Mouse (Mus musculus) liver, embryonic 15.5 days (tissue): ENCODE measurements around the gene Zfp69. TPM values are rescaled to one million over a fixed set of nuclear protein-coding genes. Genes with fewer than 3 reads are reported as not detected.

Source experiments
- ATAC-seq: fragments of 200-750 bp; cut with Nextera tagmentation; 2 replicates; pipeline ENCODE4 v1.8.0; 2017; ENCODE audit warnings: moderate number of reproducible peaks, mild to moderate bottlenecking, moderate library complexity; ENCODE audit not compliant: insufficient read depth
- H3K27ac ChIP-seq: fragments of 300-500 bp; sonication (generic); replicated peaks from 2 replicates; pipeline ENCODE4 v1.5.1; 2015; ENCODE audit warnings: mild to moderate bottlenecking, inconsistent platforms
- H3K27me3 ChIP-seq: fragments of 300-500 bp; sonication (generic); 2 replicates; pipeline ENCODE4 v1.6.1; 2015; ENCODE audit warnings: mild to moderate bottlenecking, inconsistent platforms
- H3K36me3 ChIP-seq: fragments of 300-500 bp; sonication (generic); replicated peaks from 2 replicates; pipeline ENCODE4 v1.6.1; 2015; ENCODE audit warnings: moderate library complexity, mild to moderate bottlenecking, inconsistent platforms
- H3K4me1 ChIP-seq: fragments of 300-500 bp; sonication (generic); replicated peaks from 2 replicates; pipeline ENCODE4 v1.6.1; 2015; ENCODE audit warnings: inconsistent platforms
- H3K4me2 ChIP-seq: fragments of 300-500 bp; sonication (generic); 2 replicates; pipeline ENCODE4 v1.6.1; 2015; ENCODE audit warnings: moderate library complexity, mild to moderate bottlenecking, inconsistent platforms
- H3K4me3 ChIP-seq: fragments of 300-500 bp; sonication (generic); replicated peaks from 2 replicates; pipeline ENCODE4 v1.5.1; 2015; ENCODE audit warnings: mild to moderate bottlenecking, inconsistent platforms
- H3K9ac ChIP-seq: fragments of 300-500 bp; sonication (generic); 2 replicates; pipeline ENCODE4 v1.6.1; 2015; ENCODE audit warnings: moderate library complexity, mild to moderate bottlenecking, inconsistent platforms
- H3K9me3 ChIP-seq: fragments of 300-500 bp; sonication (generic); replicated peaks from 2 replicates; pipeline ENCODE4 v1.6.1; 2016; ENCODE audit warnings: inconsistent platforms
- WGBS: fragments of 180-500 bp; shearing (Covaris S2); methylation state at CpG from one replicate; pipeline ENCODE4 v1.1.7; 2015; ENCODE audit warnings: mixed read lengths; ENCODE audit not compliant: insufficient replicate concordance; 5-methylcytosine and 5-hydroxymethylcytosine counted together
- polyA plus RNA-seq: library from polyadenylated mRNA; unstranded; fragments of >200 nt; fragmentation: Nextera tagmentation; extraction: Ambion mirVana; gene quantifications from 2 replicates; pipeline ENCODE4 v1.2.1, GENCODE M21; 2015

The Zfp69 gene
- 1.6 and 1.7 TPM in 2 replicates for polyA plus RNA-seq

GRCm38 (mm10) chr4:120951428-120951973, at the start of gene Zfp69:
Gene Zfp69 (minus strand): TSS chr4:120951699.
- ATAC-seq: peak; percentile 95
- Histone ChIP-seq H3K4me2 (peak within 1 kb of the TSS; percentile 99), H3K36me3 (peaks cover 3% of the 10 kb centered on the region; the same call in 1 of the 2 replicates), H3K9ac (peak within 1 kb of the TSS; percentile 85), H3K27ac (peak within 1 kb of the TSS; percentile 90), H3K9me3 (no peaks in the 10 kb centered on the region), H3K4me3 (peak within 1 kb of the TSS; percentile 80), H3K4me1 (peaks cover 34% of the 10 kb centered on the region), H3K27me3 (no peaks in the 10 kb centered on the region)
- under 1% methylated on average over 60 of the region's 60 CpGs for WGBS

GRCm38 (mm10) chr4:121001042-121001441, 49.5 kb upstream of the Zfp69 start:
- WGBS: 51% methylated on average over 2 of the region's 2 CpGs
- Histone ChIP-seq H3K4me3 (no peak overlapping the region), H3K4me2 (no peak overlapping the region), H3K9me3 (no peaks in the 10 kb centered on the region), H3K9ac (no peak overlapping the region), H3K4me1 (peaks cover 65% of the 10 kb centered on the region), H3K36me3 (no peaks in the 10 kb centered on the region), H3K27ac (no peak overlapping the region), H3K27me3 (no peaks in the 10 kb centered on the region)
- no peak for ATAC-seq

GRCm38 (mm10) chr4:120995911-120996310, 44.4 kb upstream of the Zfp69 start:
- no peak overlapping the region for H3K27ac ChIP-seq
- WGBS: 55% methylated on average over 1 of the region's 1 CpGs
- H3K27me3 ChIP-seq: no peaks in the 10 kb centered on the region
- no peak overlapping the region for H3K9ac ChIP-seq
- no peak overlapping the region for H3K4me2 ChIP-seq
- no peak overlapping the region for H3K4me3 ChIP-seq
- no peaks in the 10 kb centered on the region for H3K9me3 ChIP-seq
- peaks cover 46% of the 10 kb centered on the region for H3K4me1 ChIP-seq
- no peak for ATAC-seq
- no peaks in the 10 kb centered on the region for H3K36me3 ChIP-seq

- 64% methylated on average over 1 of the region's 1 CpGs for WGBS
- Histone ChIP-seq H3K4me2 (no peak overlapping the region), H3K4me1 (peaks cover 34% of the 10 kb centered on the region), H3K36me3 (0 out of 2 replicates have a peak, but pooled peaks cover 3% of the 10 kb centered on the region), H3K27me3 (no peaks in the 10 kb centered on the region), H3K4me3 (no peak overlapping the region), H3K27ac (no peak overlapping the region), H3K9ac (no peak overlapping the region), H3K9me3 (no peaks in the 10 kb centered on the region)
- no peak for ATAC-seq
Observed at GRCm38 (mm10) chr4:120993025-120993424, 41.5 kb upstream of the Zfp69 start.

GRCm38 (mm10) chr4:120992284-120992683, 40.8 kb upstream of the Zfp69 start:
- H3K9ac ChIP-seq: no peak overlapping the region
- no peaks in the 10 kb centered on the region for H3K27me3 ChIP-seq
- H3K27ac ChIP-seq: no peak overlapping the region
- H3K36me3 ChIP-seq: 0 out of 2 replicates have a peak, but pooled peaks cover 3% of the 10 kb centered on the region
- WGBS: 75% methylated on average over 2 of the region's 2 CpGs
- no peak overlapping the region for H3K4me2 ChIP-seq
- H3K9me3 ChIP-seq: no peaks in the 10 kb centered on the region
- no peak for ATAC-seq
- peaks cover 29% of the 10 kb centered on the region for H3K4me1 ChIP-seq
- no peak overlapping the region for H3K4me3 ChIP-seq

- H3K4me3 ChIP-seq: no peak overlapping the region
- H3K9ac ChIP-seq: no peak overlapping the region
- 59% methylated on average over 4 of the region's 4 CpGs for WGBS
- no peaks in the 10 kb centered on the region for H3K9me3 ChIP-seq
- peaks cover 25% of the 10 kb centered on the region for H3K36me3 ChIP-seq
- peak; percentile 38; the same call in 1 of the 2 replicates for ATAC-seq
- no peak overlapping the region for H3K27ac ChIP-seq
- no peaks in the 10 kb centered on the region for H3K27me3 ChIP-seq
- H3K4me1 ChIP-seq: peaks cover 17% of the 10 kb centered on the region
- no peak overlapping the region for H3K4me2 ChIP-seq
Observed at GRCm38 (mm10) chr4:120987319-120987718, 35.8 kb upstream of the Zfp69 start.

- Histone ChIP-seq H3K9ac (no peak overlapping the region), H3K27me3 (no peaks in the 10 kb centered on the region), H3K4me2 (no peak overlapping the region), H3K9me3 (no peaks in the 10 kb centered on the region), H3K36me3 (peaks cover 33% of the 10 kb centered on the region), H3K27ac (no peak overlapping the region), H3K4me1 (peaks cover 10% of the 10 kb centered on the region), H3K4me3 (no peak overlapping the region)
- ATAC-seq: no peak
- WGBS: 8% methylated on average over 6 of the region's 6 CpGs
Observed at GRCm38 (mm10) chr4:120986446-120986845, 34.9 kb upstream of the Zfp69 start.

GRCm38 (mm10) chr4:120978221-120978620, 26.7 kb upstream of the Zfp69 start:
- no peaks in the 10 kb centered on the region for H3K27me3 ChIP-seq
- H3K4me2 ChIP-seq: no peak overlapping the region
- no peak overlapping the region for H3K4me3 ChIP-seq
- H3K9ac ChIP-seq: no peak overlapping the region
- peaks cover 71% of the 10 kb centered on the region for H3K36me3 ChIP-seq
- 62% methylated on average over 3 of the region's 3 CpGs for WGBS
- 0 out of 2 replicates have a peak, but pooled peaks cover 4% of the 10 kb centered on the region for H3K4me1 ChIP-seq
- ATAC-seq: no peak
- H3K27ac ChIP-seq: no peak overlapping the region
- H3K9me3 ChIP-seq: no peaks in the 10 kb centered on the region

GRCm38 (mm10) chr4:120975428-120975734, 23.9 kb upstream of the Zfp69 start:
- no peak overlapping the region for H3K4me2 ChIP-seq
- no peak overlapping the region for H3K9ac ChIP-seq
- H3K36me3 ChIP-seq: peaks cover 72% of the 10 kb centered on the region
- peak overlapping the region; percentile 70 for H3K27ac ChIP-seq
- ATAC-seq: no peak
- no peaks in the 10 kb centered on the region for H3K9me3 ChIP-seq
- 70% methylated on average over 4 of the region's 4 CpGs for WGBS
- H3K27me3 ChIP-seq: no peaks in the 10 kb centered on the region
- no peak overlapping the region for H3K4me3 ChIP-seq
- 0 out of 2 replicates have a peak, but pooled peaks cover 4% of the 10 kb centered on the region for H3K4me1 ChIP-seq

- 68% methylated on average over 11 of the region's 11 CpGs for WGBS
- no peaks in the 10 kb centered on the region for H3K9me3 ChIP-seq
- no peak overlapping the region for H3K4me2 ChIP-seq
- H3K9ac ChIP-seq: no peak overlapping the region
- H3K27me3 ChIP-seq: no peaks in the 10 kb centered on the region
- no peak overlapping the region for H3K4me3 ChIP-seq
- 0 out of 2 replicates have a peak, but pooled peaks cover 4% of the 10 kb centered on the region for H3K4me1 ChIP-seq
- ATAC-seq: peak; percentile 89
- H3K36me3 ChIP-seq: peaks cover 71% of the 10 kb centered on the region
- peak overlapping the region; percentile 70 for H3K27ac ChIP-seq
Observed at GRCm38 (mm10) chr4:120974711-120975427, 23.4 kb upstream of the Zfp69 start.

- no peaks in the 10 kb centered on the region for H3K9me3 ChIP-seq
- H3K27ac ChIP-seq: no peak overlapping the region
- no peak overlapping the region for H3K4me3 ChIP-seq
- no peaks in the 10 kb centered on the region for H3K27me3 ChIP-seq
- WGBS: 83% methylated on average over 8 of the region's 8 CpGs
- no peak overlapping the region for H3K4me2 ChIP-seq
- no peak for ATAC-seq
- peaks cover 87% of the 10 kb centered on the region for H3K36me3 ChIP-seq
- H3K4me1 ChIP-seq: 0 out of 2 replicates have a peak, but pooled peaks cover 4% of the 10 kb centered on the region
- H3K9ac ChIP-seq: no peak overlapping the region
Observed at GRCm38 (mm10) chr4:120971842-120972241, 20.3 kb upstream of the Zfp69 start.
